26 mouse cellular contexts compared by ENCODE assay signal in genomic region chr10:31540518-31540917, GRCm38 (mm10).
"Had no signal": no experiment of that assay in that cellular context is flagged by ENCODE, and none has a peak within 500 bp of the region (broad histone marks: within the 10 kb centered on the region; RNA-seq: fewer than 3 reads in every experiment).

No protein-coding gene starts in this region.

- H3K4me2 ChIP-seq: heart, embryonic 11.5 days; heart, embryonic 13.5 days; heart, embryonic 15.5 days; hindbrain, embryonic 14.5 days; intestine, embryonic 15.5 days; limb, embryonic 12.5 days; liver, embryonic 11.5 days; liver, embryonic 13.5 days had no signal

- H3K4me3 ChIP-seq: heart, adult 2 months; heart, embryonic 13.5 days; heart, embryonic 15.5 days; intestine, embryonic 15.5 days; layer of hippocampus, adult 2 months; left cerebral cortex, adult 2 months; limb, embryonic 10.5 days; limb, embryonic 12.5 days; liver, embryonic 13.5 days had no signal

- DNase-seq: gastrocnemius, postnatal 14 days; gastrocnemius, postnatal 36 days; heart, adult 11 months; heart, adult 2 months; heart, postnatal 14 days; heart, postnatal 4 days; kidney, adult 18-20 months; kidney, adult 8-10 months; kidney, postnatal 10 days; kidney, postnatal 25 days; kidney, postnatal 4 days; liver; liver, embryonic 13.5 days had no signal

- H3K27me3 ChIP-seq: heart, embryonic 13.5 days; heart, embryonic 15.5 days; intestine, embryonic 15.5 days; limb, embryonic 12.5 days; liver, embryonic 13.5 days had no signal

- H3K4me1 ChIP-seq: limb, embryonic 10.5 days; limb, embryonic 12.5 days; liver, embryonic 13.5 days had no signal

- H3K9ac ChIP-seq: heart, embryonic 13.5 days; heart, embryonic 15.5 days; hindbrain, embryonic 14.5 days; intestine, embryonic 15.5 days; limb, embryonic 12.5 days; liver, embryonic 13.5 days had no signal

- ATAC-seq: hindbrain, embryonic 16.5 days; inflammation-experienced regulatory T-cells, adult 6 months; intestine, embryonic 15.5 days; intestine, postnatal 0 days had no signal

- H3K27ac ChIP-seq: heart, adult 2 months; heart, embryonic 13.5 days; heart, embryonic 15.5 days; hindbrain, embryonic 14.5 days; intestine, embryonic 15.5 days; layer of hippocampus, adult 2 months; left cerebral cortex, adult 2 months; limb, embryonic 10.5 days; limb, embryonic 12.5 days; liver, embryonic 13.5 days had no signal

- H3K9me3 ChIP-seq: heart, embryonic 13.5 days; heart, embryonic 15.5 days; intestine, embryonic 15.5 days; limb, embryonic 10.5 days; limb, embryonic 12.5 days; liver, embryonic 13.5 days had no signal

- H3K36me3 ChIP-seq: heart, embryonic 15.5 days; intestine, embryonic 15.5 days; limb, embryonic 10.5 days; limb, embryonic 12.5 days; liver, embryonic 13.5 days had no signal
